Mouse (Mus musculus) forebrain, postnatal 0 days (tissue): ENCODE data around the gene Chd9. TPM values are rescaled to one million over a fixed set of nuclear protein-coding genes. Genes with fewer than 3 reads are reported as not detected.

Experiments used
- ATAC-seq: fragments of 200-750 bp; cut with Nextera tagmentation; 2 replicates; pipeline ENCODE4 v1.8.0; 2017; ENCODE audit warnings: mild to moderate bottlenecking, moderate library complexity
- DNase-seq: peaks from one replicate; pipeline ENCODE4 v3.0.0-alpha.2; 2015
- H3K27ac ChIP-seq: fragments of 300-500 bp; sonication (generic); 2 replicates; pipeline ENCODE4 v1.5.1; 2014; ENCODE audit warnings: low read depth, mild to moderate bottlenecking, antibody characterized with exemption, low read length, moderate library complexity, mixed read lengths
- H3K27me3 ChIP-seq: fragments of 300-500 bp; sonication (generic); 2 replicates; pipeline ENCODE4 v1.6.1; 2014; ENCODE audit warnings: mild to moderate bottlenecking, low read length, mixed read lengths; ENCODE audit not compliant: insufficient read depth
- H3K36me3 ChIP-seq: fragments of 300-500 bp; sonication (generic); 2 replicates; pipeline ENCODE4 v1.6.1; 2014; ENCODE audit warnings: mild to moderate bottlenecking, moderate library complexity; ENCODE audit not compliant: insufficient read depth
- H3K4me1 ChIP-seq: fragments of 300-500 bp; sonication (generic); 2 replicates; pipeline ENCODE4 v1.6.1; 2014; ENCODE audit warnings: antibody characterized with exemption; ENCODE audit not compliant: insufficient read depth
- H3K4me2 ChIP-seq: fragments of 300-500 bp; sonication (generic); 2 replicates; pipeline ENCODE4 v1.6.1; 2014; ENCODE audit warnings: low read depth, mild to moderate bottlenecking, moderate library complexity
- H3K4me3 ChIP-seq: fragments of 300-500 bp; sonication (generic); 2 replicates; pipeline ENCODE4 v1.5.1; 2014; ENCODE audit warnings: low read depth, low read length, mixed read lengths
- H3K9ac ChIP-seq: fragments of 300-500 bp; sonication (generic); 2 replicates; pipeline ENCODE4 v1.6.1; 2014; ENCODE audit warnings: mild to moderate bottlenecking
- H3K9me3 ChIP-seq: fragments of 300-500 bp; sonication (generic); 2 replicates; pipeline ENCODE4 v1.6.1; 2016; ENCODE audit warnings: low read length
- CTCF ChIP-seq: sonication (generic); IDR thresholded peaks from 2 replicates; pipeline ENCODE4 v1.5.1; 2016; ENCODE audit warnings: antibody characterized with exemption, control low read depth, low read depth
- WGBS: fragments of 180-500 bp; shearing (Covaris S2); extraction: QIAGEN DNeasy Blood & Tissue Kit; methylation state at CpG from one replicate; pipeline ENCODE4 v1.1.7; 2014; 5-methylcytosine and 5-hydroxymethylcytosine counted together
- polyA plus RNA-seq: library from polyadenylated mRNA; unstranded; fragments of >200 nt; fragmentation: Nextera tagmentation; extraction: Ambion mirVana; gene quantifications from 2 replicates; pipeline ENCODE4 v1.2.1, GENCODE M21; 2015
- total RNA-seq: library from RNA; depleted of rRNA; stranded (reverse); fragments of >200 nt; gene quantifications from 2 replicates; pipeline ENCODE4 v1.2.3, GENCODE M21; 2014

The Chd9 gene
- total and polyA plus RNA-seq, 2 experiments from 2014 or later = 73.6 to 74.5 TPM

DNA sequence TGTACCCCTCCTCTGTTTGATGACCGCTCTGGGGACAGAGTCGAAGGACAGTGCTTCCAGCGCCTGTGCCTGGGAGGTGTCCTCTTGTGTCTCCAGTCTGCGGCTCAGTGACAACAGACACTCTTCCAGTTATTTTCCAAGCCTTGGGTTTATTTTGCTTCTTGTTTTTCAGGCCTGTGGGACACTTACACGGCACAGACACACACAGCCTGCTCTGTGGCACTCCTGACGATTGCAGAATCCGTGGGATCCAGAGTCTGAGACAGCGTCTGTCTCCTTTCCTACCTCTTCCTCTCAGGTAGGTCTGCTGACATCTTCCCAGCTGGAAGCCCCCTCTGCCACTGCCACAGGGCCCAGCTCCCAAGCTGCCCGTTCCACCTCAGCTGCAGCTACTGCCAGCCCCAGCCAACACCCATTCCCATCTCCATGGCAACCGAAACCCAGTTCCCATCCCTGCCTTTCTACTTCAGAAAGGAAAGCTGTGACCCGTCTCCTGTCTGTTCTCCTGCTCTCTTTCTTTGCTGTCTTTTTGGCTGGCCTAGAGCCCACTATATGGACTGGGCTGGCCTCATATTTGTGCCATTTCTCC, 21.4 kb downstream of the Chd9 start:
- peaks cover 9% of the 10 kb centered on the region for H3K4me1 ChIP-seq
- H3K27me3 ChIP-seq = no peaks in the 10 kb centered on the region
- ATAC-seq (peak; percentile 79), DNase-seq (peak; percentile 78)
- no peak overlapping the region for H3K4me3 ChIP-seq
- peak overlapping the region; percentile 70 for H3K27ac ChIP-seq
- H3K9ac ChIP-seq = peak overlapping the region; percentile 28; the same call in 1 of the 2 replicates
- TF ChIP-seq CTCF = no peak
- 34% methylated on average over 11 of the region's 11 CpGs for WGBS
- H3K9me3 ChIP-seq = no peaks in the 10 kb centered on the region
- H3K4me2 ChIP-seq = 0 out of 2 replicates have a peak overlapping the region, but pooled peaks have one; percentile 13
- H3K36me3 ChIP-seq = no peaks in the 10 kb centered on the region

- H3K9me3 ChIP-seq = no peaks in the 10 kb centered on the region
- no peak overlapping the region for H3K9ac ChIP-seq
- no peak overlapping the region for H3K4me3 ChIP-seq
- peaks cover 15% of the 10 kb centered on the region for H3K4me1 ChIP-seq
- TF ChIP-seq CTCF = no peak
- no peak overlapping the region for H3K27ac ChIP-seq
- H3K27me3 ChIP-seq = no peaks in the 10 kb centered on the region
- H3K4me2 ChIP-seq = no peak overlapping the region
- ATAC-seq (no peak), DNase-seq (no peak)
- no peaks in the 10 kb centered on the region for H3K36me3 ChIP-seq
- WGBS = 47% methylated on average over 8 of the region's 8 CpGs
Measured at GRCm38 (mm10) chr8:90851544-90851943, 23.4 kb downstream of the Chd9 start.

DNA sequence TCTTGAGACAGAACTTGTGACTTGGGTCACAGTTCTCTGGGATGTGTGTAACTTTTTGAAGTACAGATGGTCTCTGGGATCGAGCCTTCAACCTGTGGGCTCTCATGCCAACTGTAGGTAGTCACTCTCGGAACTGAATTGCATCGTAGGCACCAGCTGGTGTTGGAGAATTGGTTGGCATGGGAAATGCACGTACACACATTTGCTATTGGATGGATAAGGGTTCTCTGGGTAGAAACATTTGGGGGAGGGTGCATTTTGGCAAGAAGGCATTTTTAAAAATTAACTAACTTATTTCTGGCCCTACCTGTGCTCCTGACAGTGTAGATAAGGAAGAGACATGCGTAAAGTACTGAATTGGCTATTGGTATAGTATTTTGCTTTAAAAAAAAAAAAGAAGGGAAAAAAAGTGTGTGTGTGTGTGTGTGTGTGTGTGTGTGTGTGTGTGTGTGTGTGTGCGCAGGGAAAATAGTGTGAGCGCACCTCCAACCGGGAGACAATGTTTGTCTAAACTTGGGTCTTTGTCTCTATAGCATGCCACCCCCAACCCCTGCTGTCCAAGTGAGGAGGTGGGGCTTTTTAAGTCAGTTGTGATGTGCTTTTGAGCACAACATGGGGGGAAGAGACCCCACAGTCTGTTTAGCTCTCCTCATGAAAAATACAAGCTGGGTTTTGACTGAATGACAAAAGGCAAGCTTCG, 26.0 kb downstream of the Chd9 start:
- WGBS = 40% methylated on average over 9 of the region's 9 CpGs
- Histone ChIP-seq H3K9me3 (no peaks in the 10 kb centered on the region), H3K9ac (no peak overlapping the region), H3K4me2 (peak overlapping the region; percentile 13; the same call in 1 of the 2 replicates), H3K36me3 (no peaks in the 10 kb centered on the region), H3K27me3 (no peaks in the 10 kb centered on the region), H3K4me3 (no peak overlapping the region), H3K4me1 (peaks cover 15% of the 10 kb centered on the region), H3K27ac (peak overlapping the region; percentile 54)
- DNase-seq (peak; percentile 41), ATAC-seq (no peak)
- TF ChIP-seq CTCF = no peak

DNA sequence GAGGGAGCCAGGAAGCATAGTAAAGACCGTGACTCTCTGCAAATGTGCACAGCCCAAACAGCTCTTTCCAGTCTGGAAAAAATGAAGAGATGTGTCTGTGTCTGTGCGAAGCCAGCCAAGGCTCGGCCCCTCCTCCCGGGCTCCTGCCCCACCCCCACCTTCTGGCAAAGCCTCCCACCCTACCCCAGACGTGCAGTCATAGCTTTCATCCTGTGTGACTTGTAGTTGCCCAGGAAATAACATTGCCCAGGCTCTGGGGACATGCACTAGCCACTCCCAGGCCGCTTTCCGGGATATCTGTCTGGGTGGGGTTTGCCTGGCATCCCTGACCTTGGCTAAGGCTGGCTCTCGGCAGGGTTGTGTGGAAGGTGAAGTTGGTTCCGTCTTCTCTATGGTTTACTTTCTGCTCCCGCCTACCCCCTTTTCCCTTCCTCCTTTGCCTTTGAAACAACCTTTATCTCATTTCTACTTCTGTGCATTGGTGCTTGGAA, 26.6 kb downstream of the Chd9 start:
- no peak for TF ChIP-seq CTCF
- Histone ChIP-seq H3K4me1 (peaks cover 11% of the 10 kb centered on the region), H3K27me3 (no peaks in the 10 kb centered on the region), H3K36me3 (no peaks in the 10 kb centered on the region), H3K9ac (no peak overlapping the region), H3K4me2 (peak overlapping the region; percentile 13; the same call in 1 of the 2 replicates), H3K4me3 (no peak overlapping the region), H3K9me3 (no peaks in the 10 kb centered on the region), H3K27ac (peak overlapping the region; percentile 54)
- ATAC-seq (peak; percentile 84), DNase-seq (peak; percentile 67)
- WGBS = 17% methylated on average over 10 of the region's 10 CpGs

DNA sequence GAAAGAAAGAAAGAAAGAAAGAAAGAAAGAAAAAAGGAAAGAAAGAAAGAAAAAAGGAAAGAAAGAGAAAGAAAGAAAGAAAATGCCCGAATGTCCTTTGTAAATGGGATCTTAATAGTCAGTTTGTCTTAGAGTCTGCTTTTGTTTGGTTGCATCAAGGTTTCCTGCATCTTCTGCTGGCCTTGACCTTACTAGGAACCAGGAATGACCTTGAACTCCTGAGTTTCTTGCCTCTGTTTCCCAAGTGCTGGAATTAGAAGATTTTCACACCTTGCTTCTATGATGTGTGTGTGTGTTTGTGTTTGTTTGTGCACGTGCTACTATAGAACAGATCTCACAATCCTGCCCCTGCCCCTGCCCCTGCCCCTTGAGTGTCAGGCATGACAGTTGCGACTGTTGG, 28.0 kb downstream of the Chd9 start:
- Histone ChIP-seq H3K9me3 (no peaks in the 10 kb centered on the region), H3K27ac (no peak overlapping the region), H3K4me1 (peaks cover 10% of the 10 kb centered on the region; the same call in 1 of the 2 replicates), H3K4me2 (no peak overlapping the region), H3K9ac (no peak overlapping the region), H3K4me3 (no peak overlapping the region), H3K27me3 (no peaks in the 10 kb centered on the region), H3K36me3 (no peaks in the 10 kb centered on the region)
- DNase-seq (no peak), ATAC-seq (no peak)
- WGBS = 91% methylated on average over 3 of the region's 3 CpGs
- no peak for TF ChIP-seq CTCF

GRCm38 (mm10) chr8:90856952-90857351, 28.8 kb downstream of the Chd9 start:
- Histone ChIP-seq H3K4me1 (peaks cover 14% of the 10 kb centered on the region; the same call in 1 of the 2 replicates), H3K4me2 (no peak overlapping the region), H3K36me3 (no peaks in the 10 kb centered on the region), H3K4me3 (no peak overlapping the region), H3K9ac (no peak overlapping the region), H3K27me3 (no peaks in the 10 kb centered on the region), H3K27ac (no peak overlapping the region), H3K9me3 (no peaks in the 10 kb centered on the region)
- 46% methylated on average over 1 of the region's 1 CpGs for WGBS
- DNase-seq = no peak
- ATAC-seq = no peak
- no peak for TF ChIP-seq CTCF

- DNase-seq (no peak), ATAC-seq (no peak)
- H3K27ac ChIP-seq = no peak overlapping the region
- no peak overlapping the region for H3K9ac ChIP-seq
- H3K27me3 ChIP-seq = no peaks in the 10 kb centered on the region
- H3K36me3 ChIP-seq = no peaks in the 10 kb centered on the region
- peaks cover 17% of the 10 kb centered on the region; the same call in 1 of the 2 replicates for H3K4me1 ChIP-seq
- H3K4me3 ChIP-seq = no peak overlapping the region
- no peak overlapping the region for H3K4me2 ChIP-seq
- H3K9me3 ChIP-seq = no peaks in the 10 kb centered on the region
- WGBS = 92% methylated on average over 2 of the region's 2 CpGs
- no peak for TF ChIP-seq CTCF
Measured at GRCm38 (mm10) chr8:90858071-90858470, 29.9 kb downstream of the Chd9 start.
